Mouse (Mus musculus) ES-E14 (cell line): ENCODE results near the gene N4bp1. TPM values are rescaled to one million over a fixed set of nuclear protein-coding genes. Genes with fewer than 3 reads are reported as not detected.

Source experiments
- DNase-seq: peaks from one replicate; pipeline ENCODE4 v3.0.0-alpha.2; 2013; ENCODE audit warnings: low read depth, low spot score
- H3K27ac ChIP-seq: 2 replicates; pipeline ENCODE4 v1.5.1; 2012; ENCODE audit warnings: low read depth, mild to moderate bottlenecking, low read length, moderate library complexity, mixed read lengths; ENCODE audit not compliant: poor library complexity, insufficient read depth, severe bottlenecking
- H3K36me3 ChIP-seq: 2 replicates; pipeline ENCODE4 v1.6.1; 2012; ENCODE audit warnings: mild to moderate bottlenecking, low read length, moderate library complexity, mixed read lengths; ENCODE audit not compliant: control insufficient read depth, poor library complexity, insufficient read depth, severe bottlenecking
- H3K4me1 ChIP-seq, 2 experiments: fragments of 150-350 bp in 1 of 2; sonication (generic) in 1 of 2; 2 replicates each; pipeline ENCODE4 v1.6.1; 2012; ENCODE audit warnings: low read length in 2 of 2, mild to moderate bottlenecking in 1 of 2, mixed read lengths in 1 of 2; ENCODE audit not compliant: control insufficient read depth in 2 of 2, insufficient read depth in 2 of 2, poor library complexity in 1 of 2
- H3K4me3 ChIP-seq, 2 experiments: fragments of 150-350 bp in 1 of 2; sonication (generic) in 1 of 2; 2 replicates each; pipeline ENCODE4 v1.5.1; 2012; ENCODE audit warnings: low read length in 2 of 2, low read depth in 1 of 2, mild to moderate bottlenecking in 1 of 2, mixed read lengths in 1 of 2; ENCODE audit not compliant: insufficient read depth in 1 of 2, poor library complexity in 1 of 2, severe bottlenecking in 1 of 2
- H3K9ac ChIP-seq: 2 replicates; pipeline ENCODE4 v1.6.1; 2012; ENCODE audit warnings: low read depth, mild to moderate bottlenecking, low read length, mixed read lengths; ENCODE audit not compliant: poor library complexity, insufficient read depth, severe bottlenecking
- H3K9me3 ChIP-seq: fragments of 150-350 bp; sonication (generic); 2 replicates; pipeline ENCODE4 v1.6.1; 2012; ENCODE audit warnings: low read depth, mild to moderate bottlenecking, low read length; ENCODE audit not compliant: control insufficient read depth, insufficient read depth
- CHD2 ChIP-seq: IDR thresholded peaks from 2 replicates; pipeline ENCODE4 v1.6.1; 2014; ENCODE audit warnings: mild to moderate bottlenecking, low read depth, low read length, inconsistent platforms
- HCFC1 ChIP-seq: IDR thresholded peaks from 2 replicates; pipeline ENCODE4 v1.6.1; 2012; ENCODE audit warnings: low read length, inconsistent platforms, borderline replicate concordance; ENCODE audit not compliant: insufficient read depth
- MAFK ChIP-seq: IDR thresholded peaks from 2 replicates; pipeline ENCODE4 v1.6.1; 2014; ENCODE audit warnings: mild to moderate bottlenecking, low read depth, low read length, inconsistent platforms; ENCODE audit not compliant: insufficient read depth
- ZC3H11A ChIP-seq: IDR thresholded peaks from 2 replicates; pipeline ENCODE4 v1.6.1; 2012; ENCODE audit warnings: low read depth, mild to moderate bottlenecking, inconsistent platforms, low read length, borderline replicate concordance
- ZNF384 ChIP-seq: IDR thresholded peaks from 2 replicates; pipeline ENCODE4 v1.6.1; 2012; ENCODE audit warnings: low read depth, low read length, inconsistent platforms
- in situ Hi-C, 2 experiments: fragments of 600-800 bp; cut with MboI; formaldehyde crosslinking; loops; one replicate each; pipeline ENCODE4 v1.15.1; 2025; ENCODE audit warnings: low sequenced_read_pairs in 2 of 2, inconsistent platforms in 1 of 2; ENCODE audit not compliant: unreplicated experiment in 2 of 2
- total RNA-seq: library from RNA; depleted of rRNA; stranded (reverse); fragments of 300-350 nt; gene quantifications from 2 replicates; pipeline ENCODE4 v1.2.3, GENCODE M21; 2012

Gene N4bp1
- total RNA-seq, 1 experiment, result 40.2 TPM

DNA sequence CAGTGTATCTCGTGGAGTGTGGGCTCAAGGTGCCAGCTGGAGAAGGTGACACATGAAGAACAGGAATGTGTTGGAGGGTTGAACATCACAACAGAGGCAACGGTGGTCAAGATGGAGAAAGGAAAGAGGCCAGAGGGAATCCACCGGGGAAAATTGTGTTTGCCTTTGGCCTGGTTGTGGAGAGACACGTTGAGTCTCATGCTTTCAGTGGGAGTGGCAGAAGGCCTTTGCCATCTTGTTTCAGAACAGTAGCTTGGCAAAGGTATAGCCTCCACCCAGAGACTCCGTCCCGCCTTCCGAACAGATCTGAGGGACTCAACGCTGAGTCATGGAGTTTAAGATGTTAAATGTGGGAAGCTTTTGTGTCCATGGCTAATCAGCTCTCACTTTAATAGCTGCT lies 119.4 kb downstream of the N4bp1 start:
- no peak overlapping the region for H3K9ac ChIP-seq
- TF ChIP-seq HCFC1 (no peak), MAFK (no peak), ZNF384 (no peak), CHD2 (no peak), ZC3H11A (no peak)
- no peak overlapping the region for H3K27ac ChIP-seq
- peaks cover 5 to 10% of the 10 kb centered on the region in 2 experiments; a peak in 3 of 4 replicates for H3K4me1 ChIP-seq
- H3K9me3 ChIP-seq, result no peaks in the 10 kb centered on the region
- in situ Hi-C loops, result no loop called here
- no peaks in the 10 kb centered on the region for H3K36me3 ChIP-seq
- DNase-seq, result no peak
- H3K4me3 ChIP-seq, result no peak overlapping the region

DNA sequence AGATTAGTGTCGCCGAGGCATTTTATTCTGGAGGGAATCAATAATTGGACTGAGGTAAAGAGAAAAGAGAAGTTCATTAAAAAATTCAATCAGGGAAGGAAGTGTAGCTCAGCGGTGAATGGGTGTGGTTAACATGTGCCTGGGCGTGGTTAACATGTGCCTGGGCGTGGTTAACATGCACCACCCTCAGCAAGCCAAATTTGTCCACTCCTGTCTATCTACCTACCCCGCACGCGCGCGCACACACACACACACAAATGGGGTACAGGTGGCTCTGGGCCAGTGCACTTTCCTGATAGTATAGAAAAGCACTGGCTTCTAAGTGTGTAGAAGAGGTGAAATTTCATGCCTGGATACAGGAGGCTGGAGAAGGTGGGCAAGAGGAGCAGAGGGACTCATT lies 119.9 kb downstream of the N4bp1 start:
- Histone ChIP-seq H3K4me1 (peaks cover 8 to 10% of the 10 kb centered on the region in 2 experiments; a peak in 3 of 4 replicates), H3K4me3 (peak overlapping the region in 1 of 2 experiments; percentile 27; a peak in 1 of 4 replicates), H3K9ac (no peak overlapping the region), H3K9me3 (no peaks in the 10 kb centered on the region), H3K36me3 (no peaks in the 10 kb centered on the region), H3K27ac (no peak overlapping the region)
- TF ChIP-seq CHD2, result no peak
- no peak for TF ChIP-seq HCFC1
- TF ChIP-seq MAFK, result no peak
- TF ChIP-seq ZC3H11A, result no peak
- no peak for DNase-seq
- in situ Hi-C loops, result no loop called here

DNA sequence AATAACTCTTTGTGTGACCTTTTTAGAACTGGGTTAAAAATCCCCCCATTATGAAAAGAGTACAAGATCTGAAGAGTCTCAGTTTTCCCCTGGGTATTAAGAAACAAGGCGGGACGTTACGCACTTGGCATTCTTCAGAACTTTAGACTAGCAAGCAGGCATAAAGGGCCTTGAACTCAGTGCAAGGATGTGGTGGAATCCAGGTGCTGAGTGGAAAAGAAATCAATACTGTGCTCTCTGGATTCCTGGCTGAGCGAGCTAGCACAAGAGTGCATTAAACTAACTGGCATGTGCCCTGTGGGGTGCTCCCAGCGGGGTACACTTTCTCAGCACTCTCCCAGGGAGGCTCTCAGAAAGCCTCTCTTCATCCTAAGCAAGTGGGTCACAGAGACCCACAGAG lies 122.3 kb downstream of the N4bp1 start:
- TF ChIP-seq ZNF384 (no peak), HCFC1 (no peak), MAFK (no peak), CHD2 (no peak), ZC3H11A (no peak)
- Histone ChIP-seq H3K36me3 (no peaks in the 10 kb centered on the region), H3K4me1 (peaks cover 9 to 10% of the 10 kb centered on the region in 2 experiments), H3K4me3 (no peak overlapping the region), H3K9me3 (no peaks in the 10 kb centered on the region), H3K27ac (no peak overlapping the region), H3K9ac (no peak overlapping the region)
- in situ Hi-C loops, result no loop called here
- no peak for DNase-seq

- TF ChIP-seq HCFC1 (no peak), ZC3H11A (no peak), MAFK (no peak), ZNF384 (no peak), CHD2 (no peak)
- no peak for DNase-seq
- Histone ChIP-seq H3K27ac (no peak overlapping the region), H3K4me1 (peaks cover 10 to 12% of the 10 kb centered on the region in 2 experiments), H3K4me3 (no peak overlapping the region), H3K9ac (no peak overlapping the region), H3K36me3 (no peaks in the 10 kb centered on the region), H3K9me3 (no peaks in the 10 kb centered on the region)
- in situ Hi-C loops, result no loop called here
Measured at GRCm38 (mm10) chr8:86760746-86761145, 124.3 kb downstream of the N4bp1 start.

- peaks cover 2 to 10% of the 10 kb centered on the region in 2 experiments; a peak in 3 of 4 replicates for H3K4me1 ChIP-seq
Measured at GRCm38 (mm10) chr8:86759090-86759491, 126.0 kb downstream of the N4bp1 start.

More at GRCm38 (mm10) chr8:86759090-86759491, 126.0 kb downstream of the N4bp1 start:
- Histone ChIP-seq H3K4me3 (no peak overlapping the region), H3K9me3 (no peaks in the 10 kb centered on the region), H3K36me3 (no peaks in the 10 kb centered on the region), H3K9ac (no peak overlapping the region), H3K27ac (no peak overlapping the region)
- in situ Hi-C loops, result no loop called here
- DNase-seq, result no peak
- TF ChIP-seq MAFK (no peak), ZC3H11A (no peak), HCFC1 (no peak), CHD2 (no peak), ZNF384 (no peak)
